Mouse (Mus musculus): ENCODE data around the gene Rassf3.

- no peak for TF ChIP-seq POLR2A (IDR thresholded peaks at IDR 0.05; ENCODE audit: extremely low read depth, insufficient read depth, low read length)
- TF ChIP-seq CTCF (IDR thresholded peaks at IDR 0.05; ENCODE audit: low read depth, low read length): no peak
Measured at GRCm38 (mm10) chr10:121496616-121497015, 20.5 kb upstream of the Rassf3 start.
